Mouse (Mus musculus): ENCODE measurements at regions not wholly inside any gene's neighbourhood (a gene's known extent, or its start where the extent isn't known, plus 50 kb on each side); places are given as distances from the start of the nearest gene placed in this dataset.
"Not testable (repeated sequence)": the region's sequence is repeated elsewhere in the genome, so short reads cannot be mapped to it uniquely, and the experiment has no call there.

DNA sequence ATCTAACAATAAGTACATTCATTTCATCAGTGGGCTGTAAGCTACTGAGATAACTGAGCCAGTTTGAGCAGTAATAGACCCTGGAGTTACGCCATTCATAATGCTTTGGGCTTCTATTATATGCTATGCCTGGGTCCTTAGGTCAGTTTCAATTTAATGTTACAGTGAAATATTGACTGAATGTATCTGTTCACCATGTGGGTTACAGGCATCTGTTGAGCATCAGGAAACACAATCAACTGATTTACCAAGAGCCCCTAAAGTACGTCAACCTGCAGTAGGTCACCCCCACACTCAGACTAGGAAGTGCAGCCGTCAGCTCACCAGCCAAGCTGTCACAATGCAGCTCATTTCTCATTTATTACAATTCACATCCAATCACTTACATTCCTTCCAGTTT, 183.5 kb downstream of the Lyplal1 start:
- in situ Hi-C loops (cut with MboI, MseI): no loop called here

GRCm38 (mm10) chr1:185937026-185937425, 180.1 kb downstream of the Lyplal1 start:
- in situ Hi-C loops (cut with MboI, MseI): no loop called here

DNA sequence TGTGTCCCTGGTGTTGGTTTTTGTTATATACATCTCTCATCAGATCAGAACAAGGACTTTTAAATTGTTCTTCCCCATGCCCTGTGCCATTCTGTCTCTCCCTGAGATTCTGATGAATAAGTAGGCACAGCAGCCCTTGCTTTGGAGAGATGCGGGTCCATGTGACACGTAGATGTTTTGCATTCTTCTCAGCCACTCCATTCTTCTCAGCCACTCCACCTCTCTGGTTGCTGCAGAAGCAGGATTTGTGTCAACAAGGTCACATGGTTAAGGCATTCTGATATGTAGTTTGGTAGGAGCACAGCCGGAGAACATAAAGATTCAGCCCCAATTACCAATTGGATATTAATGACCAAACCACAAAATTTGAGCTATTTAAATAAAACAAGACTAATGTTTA, 177.2 kb downstream of the Lyplal1 start:
- in situ Hi-C loops (cut with MboI, MseI): no loop called here

DNA sequence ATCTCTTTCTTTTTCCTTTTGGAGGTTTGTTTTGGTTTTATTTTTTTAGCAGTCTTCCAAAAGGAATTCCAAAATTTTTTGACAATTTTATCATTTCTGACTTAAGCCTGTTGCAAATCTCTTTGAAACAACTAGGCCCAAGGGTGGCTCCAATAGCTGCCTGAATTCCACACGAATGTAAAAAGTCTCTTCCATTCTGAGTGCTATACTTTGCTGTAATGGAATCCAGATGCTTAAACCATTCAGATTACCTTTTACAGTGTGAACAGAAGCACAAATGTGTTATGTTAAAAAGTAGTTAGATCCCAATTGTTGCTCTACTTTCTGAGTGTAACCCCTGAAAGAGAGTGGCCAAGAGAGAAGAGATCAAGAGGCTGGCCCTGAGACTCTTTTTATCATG, 176.6 kb downstream of the Lyplal1 start:
- in situ Hi-C loops (cut with MboI, MseI): no loop called here

- in situ Hi-C loops (cut with MboI, MseI): loop anchor here in 1 of 2 experiments (10.0 kb wide), 1 partner anchor 1014 kb away; the partner anchor contains the start of gene D1Pas1
These were observed 165.9 kb downstream of the Lyplal1 start for GRCm38 (mm10) chr1:185951163-185951562.

- in situ Hi-C loops (cut with MboI, MseI): loop anchor here in 1 of 2 experiments (10.0 kb wide), 1 partner anchor 1009 kb away; the partner anchor contains the start of gene D1Pas1
These were observed 161.3 kb downstream of the Lyplal1 start for GRCm38 (mm10) chr1:185955821-185956220.

- in situ Hi-C loops (cut with MboI, MseI): loop anchor here in 1 of 2 experiments (10.0 kb wide), 1 partner anchor 1007 kb away; the partner anchor contains the start of gene D1Pas1
These were observed 159.6 kb downstream of the Lyplal1 start for GRCm38 (mm10) chr1:185957557-185957956.

GRCm38 (mm10) chr1:185958276-185958675, 158.8 kb downstream of the Lyplal1 start:
- in situ Hi-C loops (cut with MboI, MseI): loop anchor here in 1 of 2 experiments (10.0 kb wide), 1 partner anchor 1007 kb away; the partner anchor contains the start of gene D1Pas1

- in situ Hi-C loops (cut with MboI, MseI): no loop called here
These were observed 154.5 kb downstream of the Lyplal1 start for GRCm38 (mm10) chr1:185962606-185963005.

GRCm38 (mm10) chr1:185963773-185964172, 153.3 kb downstream of the Lyplal1 start:
- in situ Hi-C loops (cut with MboI, MseI): no loop called here

- in situ Hi-C loops (cut with MboI, MseI): no loop called here
These were observed 152.7 kb downstream of the Lyplal1 start for GRCm38 (mm10) chr1:185964426-185964825.

- in situ Hi-C loops (cut with MboI, MseI): no loop called here
These were observed 149.9 kb downstream of the Lyplal1 start for GRCm38 (mm10) chr1:185967227-185967626.

DNA sequence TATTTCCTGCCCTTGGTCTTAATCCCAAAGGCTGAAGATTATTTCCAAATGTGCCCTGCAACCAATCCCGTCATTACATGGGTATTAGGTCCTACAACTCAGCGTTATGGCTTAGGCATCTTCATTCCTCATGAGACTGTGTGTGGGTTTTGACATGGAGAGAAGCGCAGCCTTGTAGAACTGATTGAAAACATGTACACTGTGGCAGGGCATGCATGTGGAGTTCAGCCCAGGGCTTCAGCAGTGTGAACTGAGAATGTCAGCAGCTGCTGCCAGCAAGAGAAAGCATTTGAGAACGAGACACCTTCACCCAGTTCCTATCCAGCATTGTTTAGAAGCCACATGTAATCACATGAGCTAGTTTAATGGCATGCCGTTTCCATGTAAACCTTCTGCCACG, 149.3 kb downstream of the Lyplal1 start:
- in situ Hi-C loops (cut with MboI, MseI): no loop called here

DNA sequence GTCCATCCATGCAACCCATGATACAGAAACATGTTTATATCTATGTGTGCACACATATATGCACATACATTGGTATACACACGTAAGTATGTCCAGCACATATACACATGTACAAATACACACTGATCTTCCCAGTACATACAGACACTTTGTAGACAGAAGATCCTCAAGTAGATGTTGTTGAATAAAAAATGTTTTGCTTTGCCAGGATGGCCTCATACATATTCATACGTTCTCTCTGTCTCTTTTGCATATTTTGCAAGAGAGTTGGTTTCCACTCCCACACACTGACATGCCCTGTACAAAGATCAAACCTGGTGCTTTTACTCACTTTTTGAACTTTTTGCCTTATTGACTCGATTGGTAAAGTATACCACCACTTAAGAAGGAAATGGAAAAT, 148.5 kb downstream of the Lyplal1 start:
- in situ Hi-C loops (cut with MboI, MseI): no loop called here

DNA sequence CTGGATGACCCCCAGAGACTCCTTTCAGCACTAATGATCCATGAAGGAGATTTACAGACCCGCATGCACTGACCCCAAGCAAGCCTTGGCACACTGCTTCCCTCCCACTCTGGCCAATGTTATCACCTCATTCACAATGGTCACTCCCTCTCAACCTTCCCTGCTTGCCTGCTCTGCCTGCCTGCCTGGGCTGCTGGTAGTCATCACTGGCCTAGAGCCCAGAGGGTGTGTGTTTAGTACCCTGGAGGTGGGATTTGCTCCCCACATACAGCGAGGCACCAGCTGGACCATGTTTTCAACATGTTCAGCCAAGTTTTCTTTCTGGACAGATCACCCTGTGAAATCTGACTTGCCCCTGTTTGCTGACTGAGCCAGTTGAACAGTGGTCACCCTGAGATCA, 147.9 kb downstream of the Lyplal1 start:
- in situ Hi-C loops (cut with MboI, MseI): no loop called here

DNA sequence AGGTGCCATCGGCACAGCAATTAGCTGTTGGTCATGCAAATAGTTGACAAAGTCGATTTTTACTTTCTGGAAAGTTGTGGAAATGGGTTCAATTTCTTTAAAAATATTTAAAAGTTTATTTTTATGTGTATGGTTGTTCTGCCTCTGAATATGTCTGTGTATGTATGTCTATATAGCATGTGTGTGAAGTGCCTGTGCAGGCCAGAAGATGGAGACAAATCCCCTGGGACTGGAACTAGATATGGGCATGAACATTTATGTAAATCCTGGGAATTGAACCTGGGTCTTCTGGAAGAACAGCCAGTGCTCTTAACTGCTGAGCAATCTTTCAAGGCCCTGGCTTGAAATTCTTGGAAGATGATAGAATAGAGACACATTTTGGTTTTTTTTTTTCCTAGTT, 140.0 kb downstream of the Lyplal1 start:
- in situ Hi-C loops (cut with MboI, MseI): no loop called here

GRCm38 (mm10) chr1:185989432-185989831, 127.7 kb downstream of the Lyplal1 start:
- in situ Hi-C loops (cut with MboI, MseI): no loop called here

GRCm38 (mm10) chr1:186000066-186000465, 117.0 kb downstream of the Lyplal1 start:
- in situ Hi-C loops (cut with MboI, MseI): not testable (repeated sequence)

DNA sequence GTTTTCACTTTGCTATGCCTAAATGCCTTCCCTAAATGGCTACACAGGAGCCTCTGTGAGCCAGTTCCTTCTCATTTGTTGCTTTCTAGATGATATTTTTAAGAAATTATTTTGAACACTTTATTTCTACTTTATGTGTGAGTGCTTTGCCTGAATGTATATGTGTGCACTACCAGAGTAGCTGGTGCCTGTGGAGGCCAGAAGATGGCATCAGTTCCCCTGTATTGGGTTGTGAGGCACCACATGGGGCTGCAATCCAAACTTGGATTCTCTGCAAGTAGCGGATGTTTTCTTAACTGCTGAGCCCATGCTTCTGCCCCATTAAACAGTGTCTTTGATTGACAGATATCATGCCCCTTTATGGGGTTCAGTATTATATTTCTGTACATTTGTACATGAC, 103.7 kb downstream of the Lyplal1 start:
- in situ Hi-C loops (cut with MboI, MseI): no loop called here

DNA sequence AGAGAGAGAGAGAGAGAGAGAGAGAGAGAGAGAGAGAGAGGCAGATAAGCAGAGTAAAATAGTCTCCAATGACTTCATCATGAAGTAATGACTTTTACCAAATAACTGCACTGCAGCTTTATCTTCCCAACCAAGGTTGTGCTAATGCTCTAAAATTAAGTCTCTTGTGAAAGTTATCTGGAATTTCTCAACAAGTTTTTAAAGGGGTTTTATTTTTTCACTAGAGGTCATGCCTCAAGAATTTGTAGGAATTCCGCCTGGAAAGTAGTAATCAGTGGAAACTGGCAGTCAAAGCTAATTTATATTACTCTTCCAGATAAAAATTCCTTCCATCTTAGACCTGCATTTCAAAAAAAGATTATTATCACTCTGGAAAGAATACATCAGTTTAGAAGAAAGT, 102.9 kb downstream of the Lyplal1 start:
- in situ Hi-C loops (cut with MboI, MseI): no loop called here

GRCm38 (mm10) chr1:186015831-186016561, 101.1 kb downstream of the Lyplal1 start:
- in situ Hi-C loops (cut with MboI, MseI): no loop called here

- in situ Hi-C loops (cut with MboI, MseI): no loop called here
These were observed 99.6 kb downstream of the Lyplal1 start for GRCm38 (mm10) chr1:186017547-186017946.

DNA sequence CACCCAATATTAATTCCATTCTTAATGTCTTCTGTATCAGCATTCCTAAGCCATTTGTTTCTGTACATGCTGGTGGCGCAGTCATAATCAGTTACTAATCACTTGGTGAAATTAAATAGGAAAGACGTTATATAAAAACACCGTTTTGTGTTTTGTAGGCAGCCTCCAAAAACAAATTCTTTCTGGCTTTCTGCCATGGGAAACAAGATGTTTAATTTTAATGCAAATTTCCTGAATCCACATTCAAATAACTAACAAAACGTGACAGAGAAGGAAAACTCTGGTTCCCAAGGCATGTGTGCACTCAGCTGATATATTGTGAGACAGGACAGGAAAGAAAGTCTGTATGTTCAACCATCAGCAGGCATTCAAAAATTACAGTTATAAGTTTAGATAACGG, 97.6 kb downstream of the Lyplal1 start:
- in situ Hi-C loops (cut with MboI, MseI): no loop called here
